Mouse (Mus musculus) cortical plate, adult 2 months (tissue): Measurements from ENCODE around the gene Slc2a4.

ENCODE experiments used
- CTCF ChIP-seq: fragments of 200-500 bp; IDR thresholded peaks from 2 replicates; pipeline ENCODE4 v1.5.1; 2011; ENCODE audit warnings: mild to moderate bottlenecking, control low read depth, low read length; ENCODE audit not compliant: insufficient read depth; ENCODE audit errors: extremely low read depth
- POLR2A ChIP-seq: fragments of 200-500 bp; IDR thresholded peaks from 2 replicates; pipeline ENCODE4 v1.6.1; 2011; ENCODE audit warnings: mild to moderate bottlenecking, low read length, control low read depth; ENCODE audit not compliant: insufficient read depth; ENCODE audit errors: extremely low read depth

DNA sequence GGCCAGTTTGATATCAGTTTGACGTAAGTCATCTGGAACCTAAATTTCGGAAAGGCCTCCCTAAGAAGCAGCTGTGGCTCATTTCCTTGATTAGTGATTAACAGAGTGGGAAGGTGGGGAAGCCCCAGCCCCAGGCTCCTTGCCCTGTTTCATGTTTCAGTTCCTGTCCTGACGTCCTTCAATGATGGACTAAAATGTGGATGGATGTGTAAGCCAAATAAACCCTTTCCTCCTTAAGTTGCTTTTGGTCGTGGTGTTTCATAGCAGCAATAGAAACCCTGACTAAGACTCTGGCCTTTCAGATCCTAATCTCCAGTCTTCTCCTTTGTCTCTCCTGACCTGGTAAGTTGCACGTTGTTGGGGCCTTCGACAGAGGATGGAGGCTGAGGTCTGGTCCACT lies 22.2 kb upstream of the Slc2a4 start:
- TF ChIP-seq POLR2A (no peak), CTCF (no peak)
